Mouse (Mus musculus) 3134 (cell line): ENCODE results near the gene Myadm.
"Not testable (repeated sequence)": the region's sequence is repeated elsewhere in the genome, so short reads cannot be mapped to it uniquely, and the experiment has no call there.

Source experiments
- DNase-seq: peaks from one replicate; pipeline ENCODE4 v3.0.0-alpha.2; 2011; ENCODE audit warnings: low spot score; ENCODE audit not compliant: insufficient read length; ENCODE audit errors: extremely low read depth

Gene Myadm

GRCm38 (mm10) chr7:3290257-3291033 lies 1.6 kb downstream of the Myadm start:
- peak; percentile 95 for DNase-seq

DNA sequence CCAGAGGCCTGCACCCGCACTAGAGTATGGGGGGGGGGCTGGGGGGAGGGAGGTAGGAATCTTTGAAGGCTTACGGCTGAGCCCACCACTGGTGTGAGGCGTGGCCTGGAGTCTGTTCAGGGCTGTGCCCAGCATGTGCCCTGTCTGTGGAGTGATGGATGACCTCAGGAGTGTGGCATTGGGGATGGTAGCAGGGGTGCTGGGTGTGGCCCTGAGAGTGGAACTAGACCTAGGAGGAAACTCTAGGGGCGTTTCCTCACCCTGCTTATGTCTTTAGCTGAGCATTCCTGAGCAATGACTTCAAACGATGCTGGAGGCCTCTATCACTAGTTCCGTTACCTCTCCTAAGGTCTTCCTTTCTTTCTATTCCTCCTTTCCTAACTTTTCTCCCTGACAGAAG lies 2.3 kb downstream of the Myadm start:
- DNase-seq = peak; percentile 82

DNA sequence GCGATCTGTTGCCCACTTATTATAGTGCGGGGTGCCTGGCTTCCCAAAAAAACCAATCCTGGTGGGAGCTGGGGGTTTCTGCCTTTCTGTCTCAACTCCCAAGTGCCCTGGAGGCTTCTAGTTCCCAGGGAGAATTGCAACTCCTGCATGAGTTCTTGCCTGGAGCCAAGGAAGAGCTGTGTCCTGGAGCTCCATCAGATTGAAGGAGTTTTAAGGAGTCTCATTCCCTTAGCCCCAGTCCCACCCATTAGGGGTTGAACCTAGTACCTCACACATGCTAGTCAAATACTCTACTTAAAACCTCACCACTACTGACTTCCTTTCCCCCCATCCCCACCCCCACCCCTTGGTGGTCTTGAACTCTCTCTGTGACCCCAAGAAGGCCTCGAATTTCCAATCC lies 2.9 kb downstream of the Myadm start:
- no peak for DNase-seq

DNA sequence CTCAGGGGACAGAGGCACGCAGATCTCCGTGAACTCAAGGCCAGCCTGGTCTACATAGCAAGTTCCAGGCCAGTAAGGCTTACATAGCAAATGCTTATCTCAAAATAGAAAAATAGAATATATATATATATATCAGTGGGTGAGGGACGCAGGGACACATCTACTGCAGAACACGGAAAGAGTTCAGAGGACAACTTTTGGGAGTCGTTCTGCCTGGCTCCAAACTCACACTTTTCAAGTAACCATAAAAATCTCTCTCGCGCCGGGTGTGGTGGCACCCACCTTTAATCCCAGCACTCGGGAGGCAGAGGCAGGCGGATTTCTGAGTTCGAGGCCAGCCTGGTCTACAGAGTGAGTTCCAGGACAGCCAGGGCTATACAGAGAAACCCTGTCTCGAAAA lies 3.4 kb downstream of the Myadm start:
- DNase-seq = not testable (repeated sequence)

DNA sequence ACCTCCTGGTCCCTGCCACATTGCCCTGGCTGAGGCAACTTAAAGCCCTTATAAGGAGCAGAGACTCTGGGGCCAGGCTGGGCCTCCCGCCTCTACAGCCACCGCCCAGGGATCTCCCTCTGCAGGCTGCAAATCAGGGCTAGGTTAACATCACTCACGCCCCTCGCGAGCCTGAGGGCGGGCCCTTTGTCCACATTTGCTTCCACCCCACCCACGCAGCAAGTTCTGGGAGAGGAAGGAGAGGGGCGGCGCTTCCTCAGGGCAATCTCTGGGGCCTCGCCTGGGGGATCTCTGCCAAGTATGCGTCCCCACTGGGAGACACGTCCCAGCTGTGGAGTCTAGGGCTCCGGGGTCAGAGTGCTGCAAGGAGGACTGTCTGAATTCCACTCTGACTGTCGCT lies 3.9 kb downstream of the Myadm start:
- peak; percentile 90 for DNase-seq

- DNase-seq = no peak
These were observed 5.9 kb downstream of the Myadm start for GRCm38 (mm10) chr7:3294794-3295193.

GRCm38 (mm10) chr7:3295321-3296110 lies 6.6 kb downstream of the Myadm start:
- no peak for DNase-seq

- DNase-seq = no peak
These were observed 7.8 kb downstream of the Myadm start for GRCm38 (mm10) chr7:3296711-3297110.

GRCm38 (mm10) chr7:3299941-3300617 lies 11.2 kb downstream of the Myadm start:
- DNase-seq = no peak

- DNase-seq = no peak
These were observed 12.2 kb downstream of the Myadm start for GRCm38 (mm10) chr7:3300891-3301627.

DNA sequence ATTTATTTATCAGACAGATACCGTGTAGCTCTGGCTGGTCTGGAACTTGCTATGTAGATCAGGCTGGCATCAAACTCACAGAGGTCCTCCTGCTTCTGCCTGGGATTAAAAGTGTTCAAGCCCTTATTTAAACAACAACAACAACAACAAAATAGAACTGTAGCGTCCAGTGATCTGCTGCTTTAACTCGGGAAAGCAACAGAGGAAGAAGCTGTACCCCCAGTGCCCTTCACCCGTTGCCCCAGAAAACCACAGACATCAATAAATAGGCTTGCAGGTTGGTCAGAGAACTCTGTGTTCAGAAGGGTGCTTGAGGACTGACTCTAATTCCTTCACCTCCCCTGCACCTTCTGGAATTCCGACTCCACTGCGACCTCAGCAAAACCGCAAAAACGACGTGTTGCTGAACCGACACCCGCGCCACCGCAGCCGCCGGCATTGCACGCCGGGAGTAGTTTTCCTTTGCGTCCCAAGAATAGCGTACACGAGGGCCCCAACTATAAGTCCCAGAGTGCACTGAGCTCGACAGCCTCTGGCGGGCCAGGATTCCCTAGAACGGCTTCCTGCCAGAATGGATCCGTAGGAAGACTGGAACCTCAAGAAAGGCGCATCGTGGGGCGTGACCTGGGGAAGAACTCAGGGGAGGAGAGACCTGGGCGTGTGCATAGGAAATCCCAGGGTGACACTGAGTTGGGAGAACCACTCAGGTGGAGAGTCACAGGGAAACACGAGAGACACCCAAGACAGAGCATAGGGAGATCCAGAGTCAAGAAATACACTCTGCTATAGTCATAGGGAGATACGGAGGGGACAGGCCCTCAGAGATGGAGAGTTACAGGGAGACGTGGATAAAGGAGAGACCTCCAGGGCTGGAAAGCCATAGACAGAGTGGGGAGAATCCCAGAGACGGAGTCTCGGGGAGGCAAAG lies 13.0 kb downstream of the Myadm start:
- DNase-seq = peak; percentile 42

DNA sequence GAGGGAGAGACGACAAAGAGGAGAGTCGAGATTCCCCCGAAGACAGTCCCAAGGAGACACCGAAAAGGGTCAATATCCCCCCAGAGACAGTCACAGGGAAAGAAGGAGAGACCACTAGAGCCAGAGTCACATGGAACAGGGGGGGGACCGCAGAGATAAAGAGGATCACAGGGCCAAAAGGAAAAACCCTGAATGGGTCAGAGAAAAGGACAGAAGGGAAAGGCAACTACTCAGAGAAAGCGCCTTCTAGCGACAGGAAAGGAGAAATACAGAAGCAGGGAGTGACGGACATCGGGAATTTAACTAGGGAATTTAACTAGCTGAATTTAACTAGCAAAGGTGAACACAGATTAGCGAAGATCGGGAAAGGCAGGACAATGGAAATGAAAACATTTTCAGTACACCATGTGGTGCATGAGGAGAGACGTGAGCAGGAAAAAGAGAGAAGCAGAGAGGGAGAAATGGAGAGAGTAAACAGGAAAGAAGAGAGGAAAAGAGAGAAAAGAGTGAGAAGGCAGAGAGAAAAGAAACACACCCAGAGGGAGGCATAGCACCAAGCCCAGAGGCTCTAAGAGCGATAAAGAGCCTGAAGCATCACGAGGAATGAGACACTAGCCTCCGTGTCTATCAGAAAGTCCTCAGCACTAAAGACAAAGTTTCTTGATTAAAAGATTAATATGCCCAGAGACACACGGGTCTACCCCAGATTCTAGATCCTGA lies 13.8 kb downstream of the Myadm start:
- DNase-seq = no peak

DNA sequence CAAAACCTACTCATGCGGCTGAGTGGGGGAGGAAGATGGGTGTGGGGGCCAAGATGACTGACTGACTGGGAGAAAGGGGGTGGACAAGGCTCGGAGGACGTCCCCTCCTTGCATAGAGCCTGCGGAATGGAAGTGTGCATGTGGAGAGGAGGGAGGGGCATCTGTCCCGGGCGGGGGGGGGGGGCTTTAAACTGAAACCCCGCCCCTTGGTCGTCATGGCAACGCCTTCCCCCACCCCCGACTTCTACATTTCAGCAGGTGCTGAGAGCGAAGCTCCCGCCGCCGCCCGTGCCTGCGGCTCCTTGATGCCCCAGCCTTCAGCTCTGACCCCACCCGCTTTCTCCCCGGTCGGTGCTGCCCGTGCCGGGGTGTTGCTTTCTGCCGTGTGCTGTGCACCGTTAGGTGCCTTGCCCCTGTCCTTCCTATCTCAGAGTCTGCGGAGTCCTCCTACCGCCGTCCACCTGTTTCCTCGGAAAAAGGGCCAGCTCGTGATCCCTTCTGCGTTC lies 14.4 kb downstream of the Myadm start:
- no peak for DNase-seq

- DNase-seq = no peak
These were observed 14.9 kb downstream of the Myadm start for GRCm38 (mm10) chr7:3303789-3304188.

DNA sequence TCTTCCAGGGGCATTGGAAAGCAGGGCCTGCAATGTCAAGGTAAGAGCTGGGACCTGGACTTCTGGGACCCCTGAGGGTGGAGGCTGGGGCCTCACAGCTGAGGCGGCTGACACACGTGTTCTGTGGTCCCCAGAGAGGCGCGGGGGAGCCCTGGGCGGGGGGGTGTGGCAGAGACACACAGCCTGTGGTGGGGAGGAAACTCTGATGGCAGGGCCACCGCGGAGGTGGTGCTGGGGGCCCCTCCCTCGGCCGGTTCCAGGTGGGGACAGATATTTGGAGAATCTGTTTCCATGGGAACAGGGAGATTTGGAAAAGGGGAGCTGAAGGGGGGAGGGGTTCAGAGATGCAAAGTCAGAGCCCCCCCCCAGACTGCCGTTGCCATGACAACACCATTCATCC lies 15.4 kb downstream of the Myadm start:
- no peak for DNase-seq

DNA sequence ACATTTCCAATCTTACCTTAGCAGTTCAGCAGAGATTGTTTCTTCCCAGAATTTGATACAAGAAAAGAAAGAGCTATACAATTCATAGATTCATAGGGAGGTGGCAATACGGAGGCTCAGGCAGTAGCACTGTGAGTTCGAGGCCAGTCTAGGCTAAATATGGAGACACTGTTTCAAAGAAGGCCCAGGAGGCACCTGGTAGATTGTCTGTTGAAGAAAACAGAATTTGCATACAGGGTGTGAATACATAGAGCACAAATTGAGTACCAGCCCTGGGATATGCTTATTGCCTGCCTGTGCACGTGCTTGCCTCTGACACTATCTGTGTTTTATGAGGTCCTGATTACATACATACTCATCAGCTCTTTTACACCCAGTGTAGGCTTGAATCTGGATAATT lies 17.5 kb downstream of the Myadm start:
- DNase-seq = no peak

DNA sequence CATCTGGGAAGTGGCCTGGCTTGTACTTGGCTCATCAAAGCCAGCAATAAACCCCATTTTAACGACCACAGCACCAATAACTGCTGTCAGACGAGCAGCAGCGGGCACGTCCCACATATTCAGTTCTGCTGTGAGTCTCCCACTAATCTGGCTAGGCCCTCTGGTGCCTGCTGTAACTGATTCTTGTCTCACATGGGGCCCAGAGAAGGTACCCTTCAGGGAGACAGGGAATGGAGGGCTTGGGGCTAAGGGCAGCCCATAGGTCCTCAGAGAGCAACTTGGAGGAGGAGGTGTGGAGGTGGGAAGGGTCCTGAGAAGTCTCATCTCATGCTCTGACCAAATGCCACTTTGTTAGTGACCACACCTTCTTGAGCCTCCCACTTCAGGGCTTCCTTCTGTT lies 19.8 kb downstream of the Myadm start:
- no peak for DNase-seq

GRCm38 (mm10) chr7:3310233-3310632 lies 21.4 kb downstream of the Myadm start:
- DNase-seq = no peak

DNA sequence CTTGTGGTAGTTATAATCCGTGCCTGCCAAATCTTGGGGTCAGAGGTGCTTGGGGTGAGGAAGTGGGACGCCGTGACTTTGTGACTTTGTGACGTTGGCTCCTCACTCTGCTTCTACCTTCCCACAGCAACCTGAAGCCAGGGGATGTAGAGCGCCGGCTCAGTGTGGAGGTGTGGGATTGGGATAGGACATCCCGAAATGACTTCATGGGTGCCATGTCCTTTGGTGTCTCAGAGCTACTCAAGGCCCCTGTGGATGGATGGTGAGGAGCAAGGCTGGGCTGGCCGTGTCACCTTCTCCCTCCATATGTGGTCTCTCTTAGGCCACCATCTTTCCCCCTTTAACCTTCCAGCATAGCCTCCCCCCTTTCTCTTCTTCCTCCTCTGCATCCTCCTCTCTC lies 24.7 kb downstream of the Myadm start:
- DNase-seq = no peak
